Mouse (Mus musculus): ENCODE measurements around the gene Smpdl3b.

- TF ChIP-seq CTCF (conservative IDR thresholded peaks at IDR 0.05; ENCODE audit: insufficient read depth, insufficient read length, low read depth, low read length) (no peak), POLR2A (IDR thresholded peaks at IDR 0.05; ENCODE audit: low read depth, low read length) (no peak)
These were observed 21.6 kb upstream of the Smpdl3b start for GRCm38 (mm10) chr4:132778562-132779201.
